Mouse (Mus musculus): ENCODE measurements around the gene Clcn7. TPM values are rescaled to one million over a fixed set of nuclear protein-coding genes. Genes with fewer than 3 reads are reported as not detected.

Clcn7 gene
- total and polyA plus RNA-seq, 2 experiments from 2014 or later, result 22.9 to 40.6 TPM

DNA sequence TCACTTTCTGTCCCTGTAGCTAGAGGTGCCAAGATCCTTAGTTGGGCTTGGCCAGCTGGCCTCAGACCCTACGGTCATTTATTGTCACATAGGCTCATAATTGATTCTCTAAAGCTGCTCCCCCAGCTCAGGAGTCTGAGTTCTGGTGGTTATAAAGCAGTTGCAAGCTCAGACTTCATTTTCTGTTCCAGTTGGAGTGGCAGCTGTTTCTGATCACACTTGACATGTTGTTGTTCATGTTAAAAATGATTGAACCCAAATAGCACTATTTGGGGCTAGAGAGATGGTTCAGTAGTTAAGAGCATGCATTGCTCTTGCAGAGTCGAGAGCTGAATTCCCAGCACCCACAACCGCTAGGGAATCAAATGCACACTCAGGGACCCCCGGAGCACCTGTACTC lies 76.8 kb downstream of the Clcn7 start:
- no peak for TF ChIP-seq CTCF (IDR thresholded peaks at IDR 0.05; ENCODE audit: low read depth)
- 89% methylated on average over 4 of the region's 4 CpGs for WGBS
- H3K4me1 ChIP-seq (ENCODE audit: insufficient read depth, low read length), result no peaks in the 10 kb centered on the region
- H3K36me3 ChIP-seq (ENCODE audit: insufficient read depth, low read length), result peaks cover 59% of the 10 kb centered on the region
- no peak overlapping the region for H3K27ac ChIP-seq
- no peaks in the 10 kb centered on the region for H3K27me3 ChIP-seq (ENCODE audit: insufficient read depth, low read length)
- H3K9me3 ChIP-seq (ENCODE audit: low read length), result no peaks in the 10 kb centered on the region
- ATAC-seq, result no peak
- no peak overlapping the region for H3K4me2 ChIP-seq (ENCODE audit: low read depth, low read length)
- H3K4me3 ChIP-seq (ENCODE audit: low read length), result no peak overlapping the region
- DNase-seq (ENCODE audit: low spot score), result no peak
- H3K9ac ChIP-seq (replicated peaks; ENCODE audit: low read length), result no peak overlapping the region

DNA sequence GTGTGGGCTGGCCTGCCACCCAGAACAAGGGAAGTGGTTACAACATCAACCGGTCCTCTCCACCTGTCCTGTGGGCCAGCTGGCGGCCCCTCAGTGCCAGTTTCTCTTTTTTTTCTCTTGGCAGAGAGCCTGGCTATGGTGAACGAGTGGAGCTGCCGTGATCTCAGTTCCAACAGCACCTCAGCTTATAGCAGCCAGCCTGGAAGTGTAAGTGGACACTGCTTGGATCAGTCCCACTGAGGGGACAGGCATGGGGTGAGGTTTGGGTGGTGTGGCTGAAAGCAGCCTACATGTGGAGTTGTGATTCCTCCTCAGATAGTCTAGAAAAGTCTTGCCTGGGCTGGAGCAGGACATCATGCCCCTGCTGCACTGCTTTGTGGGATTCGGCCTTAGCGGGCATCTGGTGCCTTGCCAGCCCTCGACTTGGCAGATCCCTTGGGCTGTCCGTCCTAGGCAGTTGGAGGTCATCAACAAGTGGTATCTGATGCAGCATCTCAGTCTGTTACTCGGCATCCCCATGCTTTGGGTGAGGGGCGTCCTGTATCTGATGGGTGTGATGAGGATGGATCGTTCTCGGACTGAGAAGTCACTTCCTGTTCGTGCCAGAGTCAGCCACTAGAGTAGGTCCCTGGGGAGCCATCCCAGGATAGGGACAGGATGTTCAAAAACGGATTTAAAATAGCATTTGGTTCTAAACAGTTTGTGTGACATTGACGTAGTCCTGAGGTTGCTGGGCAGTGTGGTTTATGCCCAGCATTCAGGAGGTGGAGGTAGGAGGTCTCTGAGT lies 77.7 kb downstream of the Clcn7 start:
- WGBS, result 74% methylated on average over 15 of the region's 15 CpGs
- Histone ChIP-seq H3K4me1 (ENCODE audit: insufficient read depth, low read length) (no peaks in the 10 kb centered on the region), H3K27ac (no peak overlapping the region), H3K4me3 (ENCODE audit: low read length) (no peak overlapping the region), H3K27me3 (ENCODE audit: insufficient read depth, low read length) (no peaks in the 10 kb centered on the region), H3K36me3 (ENCODE audit: insufficient read depth, low read length) (peaks cover 52% of the 10 kb centered on the region), H3K4me2 (ENCODE audit: low read depth, low read length) (no peak overlapping the region), H3K9me3 (ENCODE audit: low read length) (no peaks in the 10 kb centered on the region), H3K9ac (replicated peaks; ENCODE audit: low read length) (no peak overlapping the region)
- peak; percentile 14 for DNase-seq (ENCODE audit: low spot score)
- no peak for TF ChIP-seq CTCF (IDR thresholded peaks at IDR 0.05; ENCODE audit: low read depth)
- ATAC-seq, result no peak

DNA sequence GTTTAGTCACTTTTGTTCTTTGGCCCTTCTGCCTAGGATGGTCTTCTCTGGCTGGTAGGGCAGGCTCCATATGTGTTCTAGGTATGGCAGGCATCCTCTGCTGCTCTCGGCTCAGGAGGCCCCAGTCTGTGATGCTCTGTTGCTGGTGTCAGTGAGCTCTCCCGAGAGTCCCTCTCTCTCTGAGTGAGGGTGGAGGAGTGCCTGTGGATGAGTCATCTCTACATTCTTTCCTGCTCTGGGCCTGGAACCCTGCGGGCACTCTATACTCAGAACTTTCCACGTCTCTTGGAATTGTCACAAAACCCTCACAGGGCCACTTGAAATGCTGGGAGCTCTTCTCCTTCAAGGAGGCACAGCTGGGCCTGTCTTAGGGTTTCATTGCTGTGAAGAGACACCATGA lies 78.5 kb downstream of the Clcn7 start:
- no peak for TF ChIP-seq CTCF (IDR thresholded peaks at IDR 0.05; ENCODE audit: low read depth)
- H3K9me3 ChIP-seq (ENCODE audit: low read length), result no peaks in the 10 kb centered on the region
- no peaks in the 10 kb centered on the region for H3K27me3 ChIP-seq (ENCODE audit: insufficient read depth, low read length)
- no peaks in the 10 kb centered on the region for H3K4me1 ChIP-seq (ENCODE audit: insufficient read depth, low read length)
- no peak overlapping the region for H3K4me2 ChIP-seq (ENCODE audit: low read depth, low read length)
- DNase-seq (ENCODE audit: low spot score) (no peak), ATAC-seq (no peak)
- peaks cover 52% of the 10 kb centered on the region for H3K36me3 ChIP-seq (ENCODE audit: insufficient read depth, low read length)
- H3K4me3 ChIP-seq (ENCODE audit: low read length), result no peak overlapping the region
- no peak overlapping the region for H3K9ac ChIP-seq (replicated peaks; ENCODE audit: low read length)
- 90% methylated on average over 4 of the region's 4 CpGs for WGBS
- no peak overlapping the region for H3K27ac ChIP-seq

Other genes with a start within 250 kb of the Clcn7 start
- gene Nubp2, start 247.0 kb upstream of the Clcn7 start, total RNA-seq (2014; rRNA removed), result 35.7 and 52.7 TPM in 2 replicates
- gene Nubp2, start 247.0 kb upstream of the Clcn7 start, polyA plus RNA-seq (2015; fragmentation: Nextera tagmentation; extraction: Ambion mirVana), result 63.5 and 65.0 TPM in 2 replicates
- gene Spsb3, start 246.7 kb upstream of the Clcn7 start, total RNA-seq (2014; rRNA removed), result 122 and 135 TPM in 2 replicates
- gene Spsb3, start 246.7 kb upstream of the Clcn7 start, polyA plus RNA-seq (2015; fragmentation: Nextera tagmentation; extraction: Ambion mirVana), result 90.6 and 94.9 TPM in 2 replicates
- 34.9 and 49.5 TPM in 2 replicates for gene Eme2, start 238.3 kb upstream of the Clcn7 start, total RNA-seq (2014; rRNA removed)
- 21.4 and 24.3 TPM in 2 replicates for gene Eme2, start 238.3 kb upstream of the Clcn7 start, polyA plus RNA-seq (2015; fragmentation: Nextera tagmentation; extraction: Ambion mirVana)
- 37.8 and 58.3 TPM in 2 replicates for gene Mrps34, start 238.3 kb upstream of the Clcn7 start, total RNA-seq (2014; rRNA removed)
- gene Mrps34, start 238.3 kb upstream of the Clcn7 start, polyA plus RNA-seq (2015; fragmentation: Nextera tagmentation; extraction: Ambion mirVana), result 124 and 136 TPM in 2 replicates
- 66.1 and 67.0 TPM in 2 replicates for gene Nme3, start 236.9 kb upstream of the Clcn7 start, total RNA-seq (2014; rRNA removed)
- 92.6 and 95.1 TPM in 2 replicates for gene Nme3, start 236.9 kb upstream of the Clcn7 start, polyA plus RNA-seq (2015; fragmentation: Nextera tagmentation; extraction: Ambion mirVana)
- gene Mapk8ip3, start 196.4 kb upstream of the Clcn7 start, total RNA-seq (2014; rRNA removed), result 165 and 177 TPM in 2 replicates
- 62.0 and 62.4 TPM in 2 replicates for gene Mapk8ip3, start 196.4 kb upstream of the Clcn7 start, polyA plus RNA-seq (2015; fragmentation: Nextera tagmentation; extraction: Ambion mirVana)
- gene Jpt2, start 172.7 kb upstream of the Clcn7 start, total RNA-seq (2014; rRNA removed), result 57.0 and 61.2 TPM in 2 replicates
- gene Jpt2, start 172.7 kb upstream of the Clcn7 start, polyA plus RNA-seq (2015; fragmentation: Nextera tagmentation; extraction: Ambion mirVana), result 63.1 and 68.5 TPM in 2 replicates
- 24.4 and 26.7 TPM in 2 replicates for gene Cramp1l, start 117.6 kb upstream of the Clcn7 start, total RNA-seq (2014; rRNA removed)
- gene Cramp1l, start 117.6 kb upstream of the Clcn7 start, polyA plus RNA-seq (2015; fragmentation: Nextera tagmentation; extraction: Ambion mirVana), result 3.7 TPM in 2 replicates
- gene Ift140, start 117.3 kb upstream of the Clcn7 start, total RNA-seq (2014; rRNA removed), result 27.0 and 37.3 TPM in 2 replicates
- 13.1 and 13.4 TPM in 2 replicates for gene Ift140, start 117.3 kb upstream of the Clcn7 start, polyA plus RNA-seq (2015; fragmentation: Nextera tagmentation; extraction: Ambion mirVana)
- gene Tmem204, start 49.8 kb upstream of the Clcn7 start, total RNA-seq (2014; rRNA removed), result 15.4 and 21.5 TPM in 2 replicates
- 11.5 and 11.7 TPM in 2 replicates for gene Tmem204, start 49.8 kb upstream of the Clcn7 start, polyA plus RNA-seq (2015; fragmentation: Nextera tagmentation; extraction: Ambion mirVana)
- 46.9 and 59.3 TPM in 2 replicates for gene Telo2, start 17.4 kb upstream of the Clcn7 start, total RNA-seq (2014; rRNA removed)
- 32.5 and 33.1 TPM in 2 replicates for gene Telo2, start 17.4 kb upstream of the Clcn7 start, polyA plus RNA-seq (2015; fragmentation: Nextera tagmentation; extraction: Ambion mirVana)
- 0.63 TPM in 1 of 2 replicates, not detected in the other for gene Ptx4, start 12.6 kb upstream of the Clcn7 start, total RNA-seq (2014; rRNA removed)
- 0.21 and 0.26 TPM in 2 replicates for gene Ptx4, start 12.6 kb upstream of the Clcn7 start, polyA plus RNA-seq (2015; fragmentation: Nextera tagmentation; extraction: Ambion mirVana)
- not detected in 2 replicates for gene Ccdc154, start 29.1 kb downstream of the Clcn7 start, total RNA-seq (2014; rRNA removed)
- gene Ccdc154, start 29.1 kb downstream of the Clcn7 start, polyA plus RNA-seq (2015; fragmentation: Nextera tagmentation; extraction: Ambion mirVana), result not detected in 2 replicates
- gene Gm38655, start 42.1 kb downstream of the Clcn7 start, total RNA-seq (2014; rRNA removed), result not detected in 2 replicates
- gene Gm38655, start 42.1 kb downstream of the Clcn7 start, polyA plus RNA-seq (2015; fragmentation: Nextera tagmentation; extraction: Ambion mirVana), result not detected in 2 replicates
- 15.7 and 19.9 TPM in 2 replicates for gene BC003965, start 51.2 kb downstream of the Clcn7 start, total RNA-seq (2014; rRNA removed)
- 27.4 and 29.9 TPM in 2 replicates for gene BC003965, start 51.2 kb downstream of the Clcn7 start, polyA plus RNA-seq (2015; fragmentation: Nextera tagmentation; extraction: Ambion mirVana)
- 39.6 and 43.3 TPM in 2 replicates for gene Unkl, start 55.0 kb downstream of the Clcn7 start, total RNA-seq (2014; rRNA removed)
- gene Unkl, start 55.0 kb downstream of the Clcn7 start, polyA plus RNA-seq (2015; fragmentation: Nextera tagmentation; extraction: Ambion mirVana), result 14.1 and 15.1 TPM in 2 replicates
- 87.5 and 89.2 TPM in 2 replicates for gene Gnptg, start 106.7 kb downstream of the Clcn7 start, total RNA-seq (2014; rRNA removed)
- 128 and 129 TPM in 2 replicates for gene Gnptg, start 106.7 kb downstream of the Clcn7 start, polyA plus RNA-seq (2015; fragmentation: Nextera tagmentation; extraction: Ambion mirVana)
- 42.6 and 43.5 TPM in 2 replicates for gene Tsr3, start 106.8 kb downstream of the Clcn7 start, total RNA-seq (2014; rRNA removed)
- 65.3 and 70.7 TPM in 2 replicates for gene Tsr3, start 106.8 kb downstream of the Clcn7 start, polyA plus RNA-seq (2015; fragmentation: Nextera tagmentation; extraction: Ambion mirVana)
- gene Baiap3, start 123.0 kb downstream of the Clcn7 start, total RNA-seq (2014; rRNA removed), result 64.0 and 79.3 TPM in 2 replicates
- gene Baiap3, start 123.0 kb downstream of the Clcn7 start, polyA plus RNA-seq (2015; fragmentation: Nextera tagmentation; extraction: Ambion mirVana), result 27.3 and 27.8 TPM in 2 replicates
- 340 and 377 TPM in 2 replicates for gene Ube2i, start 141.2 kb downstream of the Clcn7 start, total RNA-seq (2014; rRNA removed)
- gene Ube2i, start 141.2 kb downstream of the Clcn7 start, polyA plus RNA-seq (2015; fragmentation: Nextera tagmentation; extraction: Ambion mirVana), result 372 and 390 TPM in 2 replicates
- not detected in 2 replicates for gene Prss34, start 165.0 kb downstream of the Clcn7 start, total RNA-seq (2014; rRNA removed)
- gene Prss34, start 165.0 kb downstream of the Clcn7 start, polyA plus RNA-seq (2015; fragmentation: Nextera tagmentation; extraction: Ambion mirVana), result not detected in 2 replicates
- not detected in 2 replicates for gene Prss28, start 175.3 kb downstream of the Clcn7 start, total RNA-seq (2014; rRNA removed)
- gene Prss28, start 175.3 kb downstream of the Clcn7 start, polyA plus RNA-seq (2015; fragmentation: Nextera tagmentation; extraction: Ambion mirVana), result not detected in 2 replicates
- not detected in 2 replicates for gene Prss29, start 185.3 kb downstream of the Clcn7 start, total RNA-seq (2014; rRNA removed)
- not detected in 2 replicates for gene Prss29, start 185.3 kb downstream of the Clcn7 start, polyA plus RNA-seq (2015; fragmentation: Nextera tagmentation; extraction: Ambion mirVana)
- gene Tpsab1, start 212.2 kb downstream of the Clcn7 start, total RNA-seq (2014; rRNA removed), result not detected in 2 replicates
- gene Tpsab1, start 212.2 kb downstream of the Clcn7 start, polyA plus RNA-seq (2015; fragmentation: Nextera tagmentation; extraction: Ambion mirVana), result not detected in 2 replicates
- gene Tpsb2, start 232.9 kb downstream of the Clcn7 start, total RNA-seq (2014; rRNA removed), result 0.21 TPM in 1 of 2 replicates, not detected in the other
- 0.72 and 1.8 TPM in 2 replicates for gene Tpsb2, start 232.9 kb downstream of the Clcn7 start, polyA plus RNA-seq (2015; fragmentation: Nextera tagmentation; extraction: Ambion mirVana)
- gene Tpsg1, start 235.9 kb downstream of the Clcn7 start, total RNA-seq (2014; rRNA removed), result 0.21 TPM in 1 of 2 replicates, not detected in the other
- 0.65 and 1.5 TPM in 2 replicates for gene Tpsg1, start 235.9 kb downstream of the Clcn7 start, polyA plus RNA-seq (2015; fragmentation: Nextera tagmentation; extraction: Ambion mirVana)